Mouse (Mus musculus): ENCODE measurements at regions not wholly inside any gene's neighbourhood (a gene's known extent, or its start where the extent isn't known, plus 50 kb on each side); places are given as distances from the start of the nearest gene placed in this dataset.

DNA sequence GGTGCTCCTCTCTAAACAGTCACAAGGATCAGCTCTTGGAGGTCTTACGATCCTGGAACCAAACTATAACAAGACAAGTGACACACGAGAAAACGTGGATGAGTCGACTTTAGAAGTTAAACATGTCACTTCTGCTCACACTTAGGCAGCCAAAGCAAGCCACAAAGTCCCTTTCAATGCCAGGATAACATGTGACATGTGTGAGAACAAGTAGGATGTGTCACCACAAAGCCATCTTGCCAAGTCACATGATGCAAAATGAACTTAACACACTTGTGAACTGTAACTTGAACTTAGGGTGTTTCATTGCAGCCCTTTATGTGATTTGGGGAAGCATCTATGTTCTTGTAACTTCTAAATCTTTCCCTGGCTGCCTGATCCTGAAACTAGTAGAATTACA is 442.0 kb upstream of the Etaa1 start:
- H3K4me3 ChIP-seq (ENCODE audit: extremely low read depth, insufficient read depth, insufficient read length): no peak overlapping the region
- TF ChIP-seq POLR2A (IDR thresholded peaks at IDR 0.05; ENCODE audit: low read depth, low read length) (no peak), CTCF (IDR thresholded peaks at IDR 0.05; ENCODE audit: extremely low read depth, insufficient read depth, insufficient read length, insufficient replicate concordance) (no peak)
- no peaks in the 10 kb centered on the region for H3K36me3 ChIP-seq (ENCODE audit: control insufficient read depth, insufficient read depth, low read length)
- 77% methylated on average over 4 of the region's 4 CpGs for WGBS
- H3K27me3 ChIP-seq (ENCODE audit: control insufficient read depth, insufficient read depth, low read length): no peaks in the 10 kb centered on the region
- H3K4me1 ChIP-seq (ENCODE audit: control insufficient read depth, insufficient read depth, insufficient read length): no peaks in the 10 kb centered on the region
- no peak for DNase-seq (ENCODE audit: low read depth in 1 of 2, low spot score in 2 of 2)
- H3K27ac ChIP-seq (ENCODE audit: insufficient read depth, low read length): no peak overlapping the region

DNA sequence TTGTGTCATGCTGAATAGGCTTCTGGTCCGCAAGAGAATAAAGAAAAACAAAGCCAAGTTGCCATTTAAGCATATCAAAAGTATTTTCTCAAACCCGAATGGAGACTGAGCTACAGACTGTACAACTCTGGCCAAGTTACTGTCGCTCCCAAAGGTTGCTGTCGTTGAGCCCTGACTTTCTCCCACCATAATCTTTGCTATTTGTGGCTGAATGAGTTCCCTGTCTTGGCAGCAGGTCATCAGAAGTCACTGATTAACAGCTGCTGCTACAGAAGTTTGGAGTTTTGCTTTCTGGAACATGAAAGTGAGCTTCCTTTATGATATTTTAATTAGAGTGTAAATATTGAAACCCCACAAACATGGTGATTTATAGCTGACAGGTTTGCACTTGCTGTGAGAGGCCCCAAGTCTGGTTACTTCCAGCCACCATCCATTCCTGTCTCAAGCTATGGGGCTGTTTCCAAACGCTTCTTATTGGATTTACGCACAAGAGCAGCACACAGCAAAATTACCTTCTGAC is 419.2 kb upstream of the Etaa1 start:
- no peak for TF ChIP-seq CTCF (IDR thresholded peaks at IDR 0.05; ENCODE audit: extremely low read depth, insufficient read depth, insufficient read length, insufficient replicate concordance)
- no peak for TF ChIP-seq POLR2A (IDR thresholded peaks at IDR 0.05; ENCODE audit: low read depth, low read length)
- H3K27ac ChIP-seq (ENCODE audit: insufficient read depth, low read length): no peak overlapping the region
- H3K27me3 ChIP-seq (ENCODE audit: control insufficient read depth, insufficient read depth, low read length): no peaks in the 10 kb centered on the region
- no peak overlapping the region for H3K4me3 ChIP-seq (ENCODE audit: extremely low read depth, insufficient read depth, insufficient read length)
- H3K36me3 ChIP-seq (ENCODE audit: control insufficient read depth, insufficient read depth, low read length): no peaks in the 10 kb centered on the region
- no peaks in the 10 kb centered on the region for H3K4me1 ChIP-seq (ENCODE audit: control insufficient read depth, insufficient read depth, insufficient read length)
- WGBS: 82% methylated on average over 6 of the region's 6 CpGs
- DNase-seq (ENCODE audit: low read depth in 1 of 2, low spot score in 2 of 2): no peak

DNA sequence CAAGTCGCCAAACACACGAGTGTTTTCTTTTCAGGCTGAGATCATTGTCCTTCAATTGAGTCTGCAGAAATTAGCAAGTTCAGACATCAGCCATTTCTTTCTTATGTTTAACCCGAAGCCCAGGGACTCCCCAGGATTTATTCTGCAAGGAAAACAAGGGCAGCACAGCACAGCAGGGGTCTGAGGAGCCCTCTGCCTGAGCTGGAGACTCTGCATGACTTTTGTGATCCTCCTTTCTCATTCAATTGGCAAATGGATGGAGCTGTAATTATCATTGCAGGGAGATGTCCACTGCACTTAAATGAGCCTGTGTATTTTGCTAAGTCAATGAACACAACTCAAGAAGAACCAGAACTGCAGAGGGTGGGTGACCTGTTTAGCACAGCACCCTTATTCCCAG is 417.6 kb upstream of the Etaa1 start:
- TF ChIP-seq CTCF (IDR thresholded peaks at IDR 0.05; ENCODE audit: extremely low read depth, insufficient read depth, insufficient read length, insufficient replicate concordance) (no peak), POLR2A (IDR thresholded peaks at IDR 0.05; ENCODE audit: low read depth, low read length) (no peak)

GRCm38 (mm10) chr11:18370861-18371260 is 417.2 kb upstream of the Etaa1 start:
- no peak for DNase-seq (ENCODE audit: low read depth in 1 of 2, low spot score in 2 of 2)
- Histone ChIP-seq H3K36me3 (ENCODE audit: control insufficient read depth, insufficient read depth, low read length) (no peaks in the 10 kb centered on the region), H3K4me1 (ENCODE audit: control insufficient read depth, insufficient read depth, insufficient read length) (no peaks in the 10 kb centered on the region), H3K4me3 (ENCODE audit: extremely low read depth, insufficient read depth, insufficient read length) (no peak overlapping the region), H3K27ac (ENCODE audit: insufficient read depth, low read length) (no peak overlapping the region), H3K27me3 (ENCODE audit: control insufficient read depth, insufficient read depth, low read length) (no peaks in the 10 kb centered on the region)
- WGBS: 60% methylated on average over 3 of the region's 3 CpGs
- TF ChIP-seq POLR2A (IDR thresholded peaks at IDR 0.05; ENCODE audit: low read depth, low read length): no peak
- TF ChIP-seq CTCF (IDR thresholded peaks at IDR 0.05; ENCODE audit: extremely low read depth, insufficient read depth, insufficient read length, insufficient replicate concordance): no peak

More for the DNA sequence above, 417.6 kb upstream of the Etaa1 start:
- Histone ChIP-seq H3K27me3 (ENCODE audit: control insufficient read depth, insufficient read depth, low read length) (no peaks in the 10 kb centered on the region), H3K27ac (ENCODE audit: insufficient read depth, low read length) (no peak overlapping the region), H3K4me1 (ENCODE audit: control insufficient read depth, insufficient read depth, insufficient read length) (no peaks in the 10 kb centered on the region), H3K36me3 (ENCODE audit: control insufficient read depth, insufficient read depth, low read length) (no peaks in the 10 kb centered on the region), H3K4me3 (ENCODE audit: extremely low read depth, insufficient read depth, insufficient read length) (no peak overlapping the region)
- WGBS: 68% methylated on average over 3 of the region's 3 CpGs
- no peak for DNase-seq (ENCODE audit: low read depth in 1 of 2, low spot score in 2 of 2)

DNA sequence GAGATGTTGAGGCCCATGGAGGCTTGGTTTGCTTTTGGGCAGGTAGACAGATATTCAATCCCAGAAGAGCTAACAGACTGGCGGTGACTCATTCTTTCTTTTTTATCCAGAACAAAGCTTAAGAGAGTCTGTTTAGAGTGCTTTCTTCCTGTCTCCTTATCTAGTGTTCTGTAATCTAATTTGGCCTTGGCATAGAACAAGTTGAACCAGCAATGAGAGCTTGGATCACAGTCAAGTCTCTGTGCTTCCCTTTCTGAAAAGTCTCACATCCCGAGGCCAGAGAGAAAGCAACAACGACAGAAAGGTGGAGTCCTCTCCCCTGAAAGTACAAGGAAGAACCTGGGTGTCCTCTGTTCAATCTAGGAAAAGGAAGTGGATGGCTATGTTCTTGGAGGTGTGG is 401.2 kb upstream of the Etaa1 start:
- DNase-seq (ENCODE audit: low read depth in 1 of 2, low spot score in 2 of 2): no peak
- Histone ChIP-seq H3K4me1 (ENCODE audit: control insufficient read depth, insufficient read depth, insufficient read length) (no peaks in the 10 kb centered on the region), H3K27me3 (ENCODE audit: control insufficient read depth, insufficient read depth, low read length) (no peaks in the 10 kb centered on the region), H3K36me3 (ENCODE audit: control insufficient read depth, insufficient read depth, low read length) (no peaks in the 10 kb centered on the region), H3K27ac (ENCODE audit: insufficient read depth, low read length) (no peak overlapping the region), H3K4me3 (ENCODE audit: extremely low read depth, insufficient read depth, insufficient read length) (no peak overlapping the region)
- 52% methylated on average over 3 of the region's 3 CpGs for WGBS
- TF ChIP-seq POLR2A (IDR thresholded peaks at IDR 0.05; ENCODE audit: low read depth, low read length): no peak
- TF ChIP-seq CTCF (IDR thresholded peaks at IDR 0.05; ENCODE audit: extremely low read depth, insufficient read depth, insufficient read length, insufficient replicate concordance): no peak

- H3K27me3 ChIP-seq (ENCODE audit: control insufficient read depth, insufficient read depth, low read length): no peaks in the 10 kb centered on the region
- no peak for TF ChIP-seq CTCF (IDR thresholded peaks at IDR 0.05; ENCODE audit: extremely low read depth, insufficient read depth, insufficient read length, insufficient replicate concordance)
- TF ChIP-seq POLR2A (IDR thresholded peaks at IDR 0.05; ENCODE audit: low read depth, low read length): no peak
- H3K27ac ChIP-seq (ENCODE audit: insufficient read depth, low read length): no peak overlapping the region
- no peaks in the 10 kb centered on the region for H3K36me3 ChIP-seq (ENCODE audit: control insufficient read depth, insufficient read depth, low read length)
- DNase-seq (ENCODE audit: low read depth in 1 of 2, low spot score in 2 of 2): no peak
- no peaks in the 10 kb centered on the region for H3K4me1 ChIP-seq (ENCODE audit: control insufficient read depth, insufficient read depth, insufficient read length)
- H3K4me3 ChIP-seq (ENCODE audit: extremely low read depth, insufficient read depth, insufficient read length): no peak overlapping the region
- WGBS: 89% methylated on average over 4 of the region's 4 CpGs
Measured at GRCm38 (mm10) chr11:18354156-18354555, 400.5 kb upstream of the Etaa1 start.

DNA sequence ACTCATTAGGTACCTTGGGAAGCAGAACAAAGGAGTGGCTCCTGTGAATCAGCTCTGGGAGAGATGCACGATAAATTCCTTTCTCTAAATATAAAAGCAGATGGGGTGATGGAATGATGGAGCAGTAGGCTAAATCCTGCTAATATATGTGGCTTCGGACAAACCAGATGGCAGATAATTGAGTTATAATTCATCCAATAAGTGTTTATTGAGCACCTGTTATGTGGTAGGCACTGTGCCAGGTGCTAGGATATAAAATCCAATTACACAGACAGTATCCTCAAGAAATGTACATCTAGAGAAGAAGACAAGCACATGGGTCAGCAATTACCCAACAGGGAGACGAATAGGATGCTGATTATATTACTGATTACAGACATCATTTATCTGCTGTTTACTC is 394.2 kb upstream of the Etaa1 start:
- 90% methylated on average over 3 of the region's 3 CpGs for WGBS
- TF ChIP-seq POLR2A (IDR thresholded peaks at IDR 0.05; ENCODE audit: low read depth, low read length) (no peak), CTCF (IDR thresholded peaks at IDR 0.05; ENCODE audit: extremely low read depth, insufficient read depth, insufficient read length, insufficient replicate concordance) (no peak)

More for the DNA sequence above, 394.2 kb upstream of the Etaa1 start:
- H3K27me3 ChIP-seq (ENCODE audit: control insufficient read depth, insufficient read depth, low read length): no peaks in the 10 kb centered on the region
- H3K36me3 ChIP-seq (ENCODE audit: control insufficient read depth, insufficient read depth, low read length): no peaks in the 10 kb centered on the region
- H3K27ac ChIP-seq (ENCODE audit: insufficient read depth, low read length): no peak overlapping the region
- no peaks in the 10 kb centered on the region for H3K4me1 ChIP-seq (ENCODE audit: control insufficient read depth, insufficient read depth, insufficient read length)
- DNase-seq (ENCODE audit: low read depth in 1 of 2, low spot score in 2 of 2): no peak
- H3K4me3 ChIP-seq (ENCODE audit: extremely low read depth, insufficient read depth, insufficient read length): no peak overlapping the region

Measured in spleen, adult 2 months (tissue).